Mouse (Mus musculus): Measurements from ENCODE around the gene Vangl1. TPM values are rescaled to one million over a fixed set of nuclear protein-coding genes. Genes with fewer than 3 reads are reported as not detected.

Gene Vangl1
- polyA plus RNA-seq (2012; rRNA removed) = 8.1 and 13.9 TPM in 2 replicates

DNA sequence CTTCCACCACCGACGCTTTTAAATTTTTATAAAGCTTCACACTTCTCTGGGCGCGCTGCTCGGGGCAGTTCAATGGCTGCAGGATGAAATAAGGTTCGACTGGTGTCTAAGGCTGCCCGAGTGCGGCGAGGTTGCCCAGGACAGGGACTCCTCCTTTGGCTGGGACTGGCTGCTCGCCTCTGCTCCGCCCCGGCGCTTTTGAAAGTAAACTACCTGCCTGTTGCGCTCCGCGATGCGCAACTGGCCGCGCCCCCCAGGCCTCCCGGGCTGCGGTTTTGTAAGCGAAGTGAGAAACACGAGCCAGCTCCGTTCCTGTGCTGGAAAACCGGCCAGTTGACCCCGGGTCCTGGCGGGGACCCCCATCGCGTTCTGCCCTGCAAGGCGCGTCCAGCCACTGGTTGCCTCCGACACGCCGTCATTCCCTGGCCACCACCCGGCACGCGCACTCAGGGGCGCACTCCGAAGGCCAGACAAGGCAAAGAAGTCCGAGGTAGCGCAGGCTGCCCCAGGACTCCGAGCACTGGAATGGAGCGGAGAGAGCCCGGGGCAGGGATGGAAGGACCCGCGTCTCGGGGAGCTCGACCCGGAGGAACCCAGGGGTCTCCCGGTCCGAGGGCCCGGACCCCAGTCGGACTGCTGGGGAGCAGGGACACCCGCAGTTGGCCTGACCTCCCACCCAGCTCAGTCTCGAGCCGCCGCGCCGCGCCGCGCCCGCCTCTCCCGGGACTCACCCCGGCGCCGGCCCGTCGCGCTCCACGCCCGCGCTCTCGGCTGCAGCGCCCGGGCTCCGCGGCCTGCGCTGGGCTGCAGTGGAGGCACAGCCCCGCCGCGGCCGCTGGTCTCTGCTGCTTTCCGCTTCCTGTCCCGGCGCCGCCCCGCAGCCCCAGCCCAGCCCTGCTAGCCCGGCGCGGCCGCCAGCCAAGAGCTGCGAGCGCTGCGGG lies at the start of gene Vangl1:
TSS of gene Vangl1 (minus strand) at position 913 of the 941 bp plus-strand sequence.

Other genes starting within 250 kb of the Vangl1 start
- not detected in 2 replicates for gene Nhlh2, start 194.6 kb downstream of the Vangl1 start, polyA plus RNA-seq (2012; rRNA removed)
- gene Casq2, start 118.3 kb downstream of the Vangl1 start, polyA plus RNA-seq (2012; rRNA removed) = 1.2 and 1.9 TPM in 2 replicates

Data from stomach, adult 2 months (tissue).